Mouse (Mus musculus): ENCODE results near the gene Tcea2.

DNA sequence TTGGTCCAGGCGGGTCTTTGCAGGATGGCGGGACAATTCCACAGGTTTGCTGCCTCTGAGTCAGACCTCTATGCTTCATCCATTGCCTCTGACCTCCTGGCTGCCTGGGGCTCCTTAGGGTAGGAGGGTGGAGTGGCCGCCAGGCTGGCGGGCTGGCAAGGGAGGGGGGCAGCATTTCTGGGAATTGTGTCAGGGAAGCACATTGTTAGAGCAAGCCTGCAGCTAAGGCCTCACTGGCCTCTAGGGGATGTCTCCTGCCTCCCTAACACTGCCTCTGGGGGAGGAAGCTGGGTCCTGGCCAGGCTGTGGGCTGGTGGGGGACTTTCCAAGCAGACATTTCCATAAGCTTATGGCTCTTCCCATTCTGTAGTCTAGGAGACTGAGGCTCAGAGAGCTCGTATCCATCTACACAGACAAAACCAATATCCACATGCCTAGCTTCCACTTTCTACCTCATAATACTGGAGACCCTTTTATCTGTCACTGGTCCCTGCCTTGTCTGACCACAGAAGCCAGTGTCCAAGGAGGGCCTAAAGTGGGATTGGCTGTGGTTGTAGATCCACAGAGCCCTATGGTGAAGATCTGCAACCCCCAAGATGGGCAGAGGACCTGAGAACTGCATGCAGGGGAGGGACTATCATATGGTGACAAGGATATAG, 2.9 kb upstream of the Tcea2 start:
- TF ChIP-seq CTCF (IDR thresholded peaks at IDR 0.05; ENCODE audit: low read depth) (peak; percentile 27), EP300 (IDR thresholded peaks at IDR 0.05; ENCODE audit: low read depth) (no peak)

Measured in liver, postnatal 0 days (tissue).